Mouse (Mus musculus): Measurements from ENCODE around the gene Hhex. TPM values are rescaled to one million over a fixed set of nuclear protein-coding genes. Genes with fewer than 3 reads are reported as not detected.

Hhex gene
- 10 to 100 TPM; 36.9 to 43.4 TPM for total RNA-seq (2021)
- long read RNA-seq, experiment 1, transcript Hhex-201 (4 exons, 1,802 nt), result major isoform, 26 of 26 reads
- long read RNA-seq, experiment 1, partial matches to known transcripts, result 0 of 26 reads
- long read RNA-seq, experiment 1, other reads (novel, unspliced or antisense), result 0 of 26 reads
- long read RNA-seq, experiment 2, transcript Hhex-201 (4 exons, 1,802 nt), result major isoform, 39 of 41 reads
- long read RNA-seq, experiment 2, partial matches to known transcripts, result 1 of 41 reads
- long read RNA-seq, experiment 2, other reads (novel, unspliced or antisense), result 1 of 41 reads

DNA sequence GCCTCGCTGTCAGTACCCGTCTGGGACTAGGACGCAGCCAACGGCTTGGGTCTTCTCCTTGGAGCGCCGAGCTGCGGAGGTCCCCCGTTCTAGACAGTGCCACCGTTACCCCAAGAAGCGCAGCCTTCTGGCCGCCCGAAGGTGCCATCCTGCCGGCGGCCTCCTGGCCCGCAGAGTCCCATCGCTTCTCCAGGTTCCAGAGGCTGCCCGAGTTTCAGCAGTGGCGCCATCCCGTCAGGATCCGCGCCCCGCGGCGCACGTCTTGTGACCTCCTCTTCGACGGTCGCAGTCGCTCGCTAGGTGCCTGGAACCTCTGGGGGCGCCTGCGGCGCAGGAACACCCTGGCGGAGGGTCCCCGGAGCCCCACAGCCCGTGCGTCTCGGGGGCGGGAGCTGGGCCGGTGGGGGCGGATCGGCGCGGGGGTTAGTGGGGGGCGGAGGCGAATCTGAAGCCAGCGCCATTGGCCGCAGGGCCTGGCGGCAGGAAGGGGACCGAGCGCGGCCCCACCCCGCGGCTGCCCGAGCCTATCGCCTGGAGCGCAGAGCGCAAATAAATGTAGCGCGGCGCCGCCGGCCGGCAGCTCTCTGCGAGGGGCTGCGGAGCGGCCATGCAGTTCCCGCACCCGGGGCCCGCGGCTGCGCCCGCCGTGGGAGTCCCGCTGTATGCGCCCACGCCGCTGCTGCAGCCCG lies at the start of gene Hhex:
Gene Hhex (plus strand): TSS at position 548 of the 689 bp plus-strand sequence.
- peak; percentile 89 to 93 for DNase-seq (ENCODE audit: low spot score in 2 of 2)

DNA sequence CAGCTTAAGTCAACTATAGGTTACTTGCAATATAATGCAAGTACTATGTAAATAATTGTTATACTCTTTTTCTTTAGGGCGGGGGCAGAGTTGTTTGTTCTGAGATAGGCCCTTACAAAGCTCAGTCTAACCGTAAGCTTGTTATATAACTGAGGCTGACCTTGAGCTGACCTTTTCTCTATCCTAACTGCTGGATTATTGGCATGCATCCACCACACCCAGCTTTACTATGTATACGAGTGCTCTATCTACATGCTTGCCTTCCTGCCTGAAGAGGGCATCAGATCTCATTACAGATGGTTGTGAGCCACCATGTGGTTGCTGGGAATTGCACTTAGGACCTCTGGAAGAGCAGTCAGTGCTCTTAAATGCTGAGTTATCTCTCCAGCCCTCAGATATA lies 48.5 kb upstream of the Hhex start:
- DNase-seq (ENCODE audit: low spot score in 2 of 2), result no peak

DNA sequence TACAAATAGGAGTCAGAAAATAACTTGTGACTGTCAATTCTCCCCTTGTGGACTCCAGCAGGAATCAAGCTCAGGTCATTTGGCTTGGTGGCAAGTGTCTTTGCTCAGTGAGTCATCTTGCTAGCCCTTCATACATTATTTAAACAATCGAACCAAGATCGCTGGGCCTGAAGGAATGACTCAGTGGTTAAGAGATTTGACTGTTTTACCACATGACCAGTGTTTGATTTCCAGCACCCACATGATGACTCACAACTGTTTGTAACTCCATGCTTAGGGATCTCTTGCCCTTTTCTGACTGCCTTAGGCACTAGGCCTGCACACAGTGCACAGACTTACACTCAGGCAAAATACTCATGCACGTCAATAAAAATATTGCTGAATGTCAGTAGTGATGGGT lies 42.7 kb upstream of the Hhex start:
- DNase-seq (ENCODE audit: low spot score in 2 of 2), result no peak

DNA sequence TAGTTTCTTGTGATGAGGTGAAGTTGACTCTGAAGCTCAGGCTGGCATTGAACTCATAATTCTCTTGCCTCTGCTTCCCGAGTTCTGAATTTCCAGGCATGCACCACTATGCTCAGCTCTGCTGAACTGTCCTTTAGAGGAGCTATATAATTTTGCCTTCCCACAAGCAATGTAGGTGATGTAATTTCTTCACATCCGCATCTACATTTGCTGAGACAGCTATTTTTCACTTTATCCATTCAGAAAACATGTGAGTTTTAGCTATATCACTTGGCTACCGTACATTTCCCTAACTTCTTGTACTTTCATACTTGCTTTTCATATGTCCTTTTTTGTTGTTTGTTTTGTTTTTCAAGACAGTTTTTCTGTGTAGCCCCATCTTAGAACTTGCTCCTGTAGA lies 38.3 kb upstream of the Hhex start:
- DNase-seq (ENCODE audit: low spot score in 2 of 2), result no peak

- no peak for DNase-seq (ENCODE audit: low spot score in 2 of 2)
Observed at GRCm38 (mm10) chr19:37400936-37401335, 33.7 kb upstream of the Hhex start.

- no peak for DNase-seq (ENCODE audit: low spot score in 2 of 2)
Observed at GRCm38 (mm10) chr19:37418294-37418693, 16.3 kb upstream of the Hhex start.

GRCm38 (mm10) chr19:37419613-37420012 lies 15.0 kb upstream of the Hhex start:
- peak; percentile 36 to 51 for DNase-seq (ENCODE audit: low spot score in 2 of 2)

DNA sequence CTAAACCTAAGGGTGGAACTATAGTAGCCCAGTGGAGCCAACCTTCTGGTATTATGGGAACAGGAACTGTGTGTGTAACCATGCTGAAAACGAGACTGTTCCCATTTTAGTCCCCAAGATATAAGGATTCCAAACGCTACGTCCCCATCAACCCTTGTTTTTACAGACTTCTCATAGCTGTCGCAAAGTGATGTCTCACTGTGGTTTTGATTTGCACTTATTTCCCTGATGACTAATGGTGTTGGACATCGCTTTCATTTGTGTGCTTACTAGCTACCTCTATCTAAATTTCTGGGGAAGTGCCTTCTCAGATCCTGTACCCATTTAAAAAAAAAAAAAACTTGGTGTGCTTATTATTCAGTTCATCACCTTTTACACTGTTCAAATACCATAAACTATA lies 6.0 kb upstream of the Hhex start:
- no peak for DNase-seq (ENCODE audit: low spot score in 2 of 2)

- no peak for DNase-seq (ENCODE audit: low spot score in 2 of 2)
Observed at GRCm38 (mm10) chr19:37431139-37431756, 3.4 kb upstream of the Hhex start.

GRCm38 (mm10) chr19:37432868-37433570 lies 1.6 kb upstream of the Hhex start:
- DNase-seq (ENCODE audit: low spot score in 2 of 2), result no peak

GRCm38 (mm10) chr19:37433895-37434262 lies 731 bp upstream of the Hhex start:
- DNase-seq (ENCODE audit: low spot score in 2 of 2), result peak in 1 of 2 experiments; percentile 35

DNA sequence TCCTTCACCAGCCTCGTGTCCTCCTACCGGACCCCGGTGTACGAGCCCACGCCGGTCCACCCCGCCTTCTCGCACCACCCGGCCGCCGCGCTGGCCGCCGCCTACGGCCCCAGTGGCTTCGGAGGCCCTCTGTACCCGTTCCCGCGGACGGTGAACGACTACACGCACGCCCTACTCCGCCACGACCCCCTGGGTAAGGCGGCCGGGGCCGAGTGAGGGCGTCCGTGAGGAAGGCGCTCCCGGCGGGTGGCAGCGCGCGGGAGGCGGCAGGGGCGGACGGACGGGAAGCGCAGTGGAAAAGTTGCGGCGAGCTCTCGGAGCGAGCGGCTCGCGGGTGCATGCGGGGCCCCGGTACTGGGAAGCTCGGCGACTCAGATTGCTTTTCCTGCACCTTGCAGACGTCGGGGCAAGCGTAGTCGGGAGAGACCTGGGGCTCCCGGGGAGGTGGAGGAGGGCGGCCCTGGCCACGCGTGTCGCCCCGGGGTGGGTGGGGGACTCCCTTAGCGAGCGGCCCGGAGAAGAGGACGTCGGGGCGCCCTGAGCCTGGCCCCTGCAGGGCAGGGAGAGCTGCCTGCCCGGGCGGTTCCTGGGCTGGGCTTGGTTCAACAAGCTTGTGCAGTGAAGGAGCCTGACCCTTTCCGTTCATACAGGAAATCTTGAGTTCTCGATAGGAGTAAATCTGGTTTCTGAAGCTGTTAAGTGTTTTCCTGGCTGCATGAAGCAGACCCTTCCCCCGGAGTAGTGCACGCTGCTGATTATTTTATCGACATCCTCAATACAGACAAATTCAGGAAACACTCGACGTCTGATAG lies 637 bp downstream of the Hhex start:
- DNase-seq (ENCODE audit: low spot score in 2 of 2), result peak; percentile 58 to 62

DNA sequence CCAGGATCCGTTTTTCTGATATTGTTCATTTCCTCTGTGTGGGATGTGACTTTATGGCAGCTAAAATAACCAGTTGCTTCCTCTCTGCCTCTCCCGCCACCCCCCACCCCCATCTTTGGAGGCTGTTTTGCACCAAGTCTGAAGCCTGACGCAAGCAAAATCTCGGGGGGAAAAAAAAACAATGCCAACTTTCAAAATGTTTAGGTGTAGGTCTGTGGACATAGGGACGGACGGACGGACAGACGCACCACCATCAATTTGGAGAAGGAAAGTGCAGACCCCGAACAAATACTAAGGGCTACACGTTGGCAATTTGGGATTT lies 1.2 kb downstream of the Hhex start:
- DNase-seq (ENCODE audit: low spot score in 2 of 2), result no peak

GRCm38 (mm10) chr19:37436514-37437288 lies 2.1 kb downstream of the Hhex start:
- peak in 1 of 2 experiments; percentile 46 for DNase-seq (ENCODE audit: low spot score in 2 of 2)

GRCm38 (mm10) chr19:37437289-37437606 lies 2.6 kb downstream of the Hhex start:
- DNase-seq (ENCODE audit: low spot score in 2 of 2), result no peak

DNA sequence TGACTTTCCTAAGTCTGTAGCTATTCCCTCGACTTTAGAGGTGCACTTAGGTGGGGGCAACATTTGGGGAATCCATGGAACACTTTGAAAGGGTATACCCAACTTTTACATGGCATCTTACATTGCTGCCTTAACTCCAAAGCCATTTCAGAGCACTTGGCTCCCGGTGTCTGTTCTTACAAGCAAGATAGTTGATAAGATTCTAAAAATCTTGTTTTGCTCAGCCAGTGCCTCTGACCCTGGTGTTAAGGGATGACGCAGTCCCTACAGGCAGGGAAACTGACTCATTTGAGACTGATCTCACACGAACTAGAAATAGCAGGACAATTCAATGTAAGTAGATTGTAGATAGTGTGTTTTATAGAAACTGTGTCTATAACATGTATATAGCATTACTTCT lies 5.6 kb downstream of the Hhex start:
- DNase-seq (ENCODE audit: low spot score in 2 of 2), result no peak

GRCm38 (mm10) chr19:37440708-37441475 lies 6.3 kb downstream of the Hhex start:
- DNase-seq (ENCODE audit: low spot score in 2 of 2), result peak; percentile 49 to 59

DNA sequence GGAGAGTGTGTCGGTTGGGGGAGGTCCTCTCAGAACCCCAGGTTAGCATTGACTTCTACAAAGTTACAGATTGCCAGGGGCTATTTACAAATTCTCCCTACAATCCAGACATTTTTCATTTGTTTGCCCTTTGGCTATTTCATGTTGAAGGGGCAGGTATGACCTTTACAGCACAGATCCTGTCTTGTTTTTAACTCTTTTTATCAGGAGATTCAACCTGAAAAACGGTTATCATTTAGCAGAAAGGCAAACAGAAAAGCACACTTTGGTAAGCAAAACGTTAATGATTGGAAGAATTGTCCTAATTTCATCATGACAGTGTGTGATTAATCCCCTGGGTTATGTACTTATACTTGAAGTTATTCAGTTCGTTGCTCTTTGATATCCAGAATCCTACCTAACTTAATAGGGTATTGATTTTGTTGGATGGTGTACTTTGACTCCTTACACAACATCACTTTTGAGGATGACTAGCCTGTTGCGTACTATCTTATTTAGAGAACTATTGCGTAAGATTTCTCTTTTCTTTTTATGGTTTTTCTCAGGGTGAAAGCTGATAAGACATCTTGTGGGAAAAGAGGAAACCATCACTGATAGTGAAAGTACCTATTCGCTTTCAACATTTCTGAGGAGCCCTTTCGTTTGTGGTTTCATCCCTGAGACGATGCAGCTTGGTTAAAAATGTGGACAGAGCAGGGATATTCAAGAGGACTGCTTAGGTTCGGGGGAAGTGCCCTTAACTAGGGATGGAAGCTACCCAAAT lies 8.1 kb downstream of the Hhex start:
- DNase-seq (ENCODE audit: low spot score in 2 of 2), result no peak

GRCm38 (mm10) chr19:37443631-37444140 lies 9.1 kb downstream of the Hhex start:
- no peak for DNase-seq (ENCODE audit: low spot score in 2 of 2)

All from adrenal gland, adult 18-20 months (tissue).